Mouse (Mus musculus): ENCODE measurements at regions not wholly inside any gene's neighbourhood (a gene's known extent, or its start where the extent isn't known, plus 50 kb on each side); places are given as distances from the start of the nearest gene placed in this dataset.
A peak's percentile ranks its signal among the peaks of the same experiment; 100 is the strongest.

GRCm38 (mm10) chr2:108919500-108920045 lies 361.0 kb upstream of the Kif18a start:
- H3K4me1 ChIP-seq (replicated peaks; ENCODE audit: control insufficient read depth, insufficient read depth, low read length): no peaks in the 10 kb centered on the region
- ATAC-seq (ENCODE audit: low FRiP score) (no peak), DNase-seq (ENCODE audit: low spot score) (no peak)
- H3K9me3 ChIP-seq (ENCODE audit: control insufficient read depth, low read length): no peaks in the 10 kb centered on the region
- no peak overlapping the region for H3K9ac ChIP-seq (ENCODE audit: low read depth, low read length)
- H3K27ac ChIP-seq (ENCODE audit: low read depth, low read length): no peak overlapping the region
- no peaks in the 10 kb centered on the region for H3K36me3 ChIP-seq (ENCODE audit: control insufficient read depth, insufficient read depth, low read length)
- H3K27me3 ChIP-seq (ENCODE audit: control insufficient read depth, insufficient read depth, low read length): no peaks in the 10 kb centered on the region
- WGBS: 87% methylated on average over 3 of the region's 3 CpGs
- H3K4me3 ChIP-seq (ENCODE audit: low read depth, low read length): no peak overlapping the region
- no peak overlapping the region for H3K4me2 ChIP-seq (replicated peaks; ENCODE audit: low read depth, low read length)

DNA sequence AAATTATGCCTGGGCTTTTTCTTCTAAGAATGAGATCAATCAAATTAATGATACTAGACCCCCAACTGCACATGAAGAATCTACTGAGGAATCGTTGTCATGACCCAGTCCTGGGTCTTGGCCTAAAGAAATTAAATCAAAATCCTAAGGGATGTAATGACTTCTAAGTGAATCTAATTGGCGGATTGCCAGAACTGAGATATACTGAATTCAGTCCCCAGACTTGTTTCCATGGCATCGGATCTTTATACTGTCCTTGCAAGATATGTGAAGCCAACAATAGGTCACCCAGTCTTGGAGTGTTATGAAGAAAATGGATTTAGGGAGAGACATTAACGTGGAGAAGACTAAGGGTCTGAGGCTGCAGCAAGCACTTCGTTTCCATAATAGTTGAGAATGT lies 360.4 kb upstream of the Kif18a start:
- no peaks in the 10 kb centered on the region for H3K4me1 ChIP-seq (replicated peaks; ENCODE audit: control insufficient read depth, insufficient read depth, low read length)
- no peak overlapping the region for H3K9ac ChIP-seq (ENCODE audit: low read depth, low read length)
- H3K27ac ChIP-seq (ENCODE audit: low read depth, low read length): no peak overlapping the region
- WGBS: 78% methylated on average over 5 of the region's 5 CpGs
- ATAC-seq (ENCODE audit: low FRiP score) (peak; percentile 52; the same call in 1 of the 2 replicates), DNase-seq (ENCODE audit: low spot score) (peak; percentile 9)
- H3K4me3 ChIP-seq (ENCODE audit: low read depth, low read length): no peak overlapping the region
- H3K9me3 ChIP-seq (ENCODE audit: control insufficient read depth, low read length): no peaks in the 10 kb centered on the region
- no peak overlapping the region for H3K4me2 ChIP-seq (replicated peaks; ENCODE audit: low read depth, low read length)
- no peaks in the 10 kb centered on the region for H3K27me3 ChIP-seq (ENCODE audit: control insufficient read depth, insufficient read depth, low read length)
- no peaks in the 10 kb centered on the region for H3K36me3 ChIP-seq (ENCODE audit: control insufficient read depth, insufficient read depth, low read length)

DNA sequence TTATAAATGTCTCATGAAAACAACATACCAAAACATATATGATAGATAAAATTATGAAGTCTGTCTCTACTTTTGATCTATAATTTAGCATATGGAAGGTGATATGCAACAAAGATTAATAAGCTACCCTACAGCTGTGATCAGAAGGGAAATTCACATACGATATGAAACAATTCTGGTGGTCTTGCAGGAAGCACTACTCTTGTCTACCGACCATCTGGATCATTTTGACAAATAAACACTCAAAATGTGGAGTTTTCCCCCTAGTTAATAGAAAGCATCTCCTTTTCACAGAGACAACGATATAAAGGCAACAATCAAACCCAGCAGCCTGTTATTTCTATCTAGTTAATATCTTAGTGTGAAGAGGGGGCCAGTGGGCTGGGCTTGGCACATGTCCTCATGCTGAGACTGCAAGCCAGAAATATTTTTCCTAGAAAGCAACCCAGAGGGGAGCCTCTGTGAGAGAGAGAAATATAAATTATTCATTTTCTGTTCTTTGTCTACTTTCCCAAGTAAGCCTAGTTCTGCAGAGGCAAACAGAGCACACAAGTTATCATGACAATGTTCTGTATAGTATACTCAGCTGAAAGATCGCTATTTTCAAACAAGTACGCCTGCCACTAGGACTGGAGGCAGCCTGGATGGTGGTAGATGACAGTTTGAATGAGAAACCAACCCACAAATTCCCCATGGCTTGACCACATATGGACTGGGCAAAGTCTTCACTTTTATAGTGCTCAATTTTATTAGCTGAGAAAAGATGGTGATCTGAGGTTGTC lies 344.4 kb upstream of the Kif18a start:
- H3K9ac ChIP-seq (ENCODE audit: low read depth, low read length): no peak overlapping the region
- H3K4me2 ChIP-seq (replicated peaks; ENCODE audit: low read depth, low read length): no peak overlapping the region
- peak; percentile 12 for DNase-seq (ENCODE audit: low spot score)
- H3K4me3 ChIP-seq (ENCODE audit: low read depth, low read length): no peak overlapping the region
- WGBS: 58% methylated on average over 5 of the region's 5 CpGs
- H3K9me3 ChIP-seq (ENCODE audit: control insufficient read depth, low read length): no peaks in the 10 kb centered on the region
- H3K27me3 ChIP-seq (ENCODE audit: control insufficient read depth, insufficient read depth, low read length): no peaks in the 10 kb centered on the region
- no peaks in the 10 kb centered on the region for H3K36me3 ChIP-seq (ENCODE audit: control insufficient read depth, insufficient read depth, low read length)
- no peaks in the 10 kb centered on the region for H3K4me1 ChIP-seq (replicated peaks; ENCODE audit: control insufficient read depth, insufficient read depth, low read length)
- no peak overlapping the region for H3K27ac ChIP-seq (ENCODE audit: low read depth, low read length)
- peak; percentile 56; the same call in 1 of the 2 replicates for ATAC-seq (ENCODE audit: low FRiP score)

GRCm38 (mm10) chr2:108980921-108981320 lies 299.6 kb upstream of the Kif18a start:
- ATAC-seq (ENCODE audit: low FRiP score) (no peak), DNase-seq (ENCODE audit: low spot score) (no peak)
- WGBS: 83% methylated on average over 5 of the region's 5 CpGs
- H3K4me3 ChIP-seq (ENCODE audit: low read depth, low read length): no peak overlapping the region
- H3K9me3 ChIP-seq (ENCODE audit: control insufficient read depth, low read length): no peaks in the 10 kb centered on the region
- H3K27me3 ChIP-seq (ENCODE audit: control insufficient read depth, insufficient read depth, low read length): no peaks in the 10 kb centered on the region
- no peaks in the 10 kb centered on the region for H3K4me1 ChIP-seq (replicated peaks; ENCODE audit: control insufficient read depth, insufficient read depth, low read length)
- no peak overlapping the region for H3K4me2 ChIP-seq (replicated peaks; ENCODE audit: low read depth, low read length)
- H3K36me3 ChIP-seq (ENCODE audit: control insufficient read depth, insufficient read depth, low read length): no peaks in the 10 kb centered on the region
- no peak overlapping the region for H3K9ac ChIP-seq (ENCODE audit: low read depth, low read length)
- no peak overlapping the region for H3K27ac ChIP-seq (ENCODE audit: low read depth, low read length)

GRCm38 (mm10) chr2:109016223-109016622 lies 264.3 kb upstream of the Kif18a start:
- Histone ChIP-seq H3K27me3 (ENCODE audit: control insufficient read depth, insufficient read depth, low read length) (no peaks in the 10 kb centered on the region), H3K4me3 (ENCODE audit: low read depth, low read length) (no peak overlapping the region), H3K27ac (ENCODE audit: low read depth, low read length) (no peak overlapping the region), H3K9me3 (ENCODE audit: control insufficient read depth, low read length) (no peaks in the 10 kb centered on the region), H3K4me2 (replicated peaks; ENCODE audit: low read depth, low read length) (no peak overlapping the region), H3K36me3 (ENCODE audit: control insufficient read depth, insufficient read depth, low read length) (no peaks in the 10 kb centered on the region), H3K9ac (ENCODE audit: low read depth, low read length) (no peak overlapping the region), H3K4me1 (replicated peaks; ENCODE audit: control insufficient read depth, insufficient read depth, low read length) (no peaks in the 10 kb centered on the region)
- ATAC-seq (ENCODE audit: low FRiP score) (no peak), DNase-seq (ENCODE audit: low spot score) (no peak)
- 42% methylated on average over 1 of the region's 1 CpGs for WGBS

GRCm38 (mm10) chr2:109017018-109017707 lies 263.4 kb upstream of the Kif18a start:
- no peak overlapping the region for H3K9ac ChIP-seq (ENCODE audit: low read depth, low read length)
- no peaks in the 10 kb centered on the region for H3K36me3 ChIP-seq (ENCODE audit: control insufficient read depth, insufficient read depth, low read length)
- WGBS: 70% methylated on average over 1 of the region's 1 CpGs
- DNase-seq (ENCODE audit: low spot score) (no peak), ATAC-seq (ENCODE audit: low FRiP score) (no peak)
- no peaks in the 10 kb centered on the region for H3K4me1 ChIP-seq (replicated peaks; ENCODE audit: control insufficient read depth, insufficient read depth, low read length)
- no peak overlapping the region for H3K4me3 ChIP-seq (ENCODE audit: low read depth, low read length)
- H3K27ac ChIP-seq (ENCODE audit: low read depth, low read length): no peak overlapping the region
- H3K9me3 ChIP-seq (ENCODE audit: control insufficient read depth, low read length): no peaks in the 10 kb centered on the region
- no peaks in the 10 kb centered on the region for H3K27me3 ChIP-seq (ENCODE audit: control insufficient read depth, insufficient read depth, low read length)
- H3K4me2 ChIP-seq (replicated peaks; ENCODE audit: low read depth, low read length): no peak overlapping the region

DNA sequence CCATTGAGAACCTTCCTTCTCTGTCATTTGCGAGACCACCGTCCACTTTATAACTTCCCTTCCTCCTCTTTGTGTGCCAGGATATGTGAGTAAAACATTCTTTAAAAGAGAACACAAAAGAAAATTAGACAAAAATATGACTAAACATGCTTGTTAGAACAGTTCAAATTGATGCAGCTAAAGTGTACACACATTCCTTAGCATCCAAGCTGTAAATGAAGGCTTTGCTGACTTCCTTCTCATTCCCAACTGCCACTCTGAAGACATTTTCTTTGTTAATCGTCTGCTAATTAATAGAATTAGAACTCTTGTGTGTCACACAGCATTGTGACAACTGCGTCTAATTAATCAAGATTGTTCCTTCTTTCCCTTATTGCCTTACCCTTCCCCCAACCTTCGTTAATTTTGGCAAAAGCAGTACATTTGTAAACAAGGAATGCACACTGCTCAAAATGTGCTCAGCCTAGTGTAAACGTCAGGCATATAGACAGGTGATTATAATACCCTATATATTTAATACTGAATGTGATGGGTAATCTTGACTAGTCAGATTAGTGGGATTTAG lies 242.3 kb upstream of the Kif18a start:
- Histone ChIP-seq H3K4me3 (ENCODE audit: low read depth, low read length) (no peak overlapping the region), H3K27me3 (ENCODE audit: control insufficient read depth, insufficient read depth, low read length) (no peaks in the 10 kb centered on the region), H3K4me1 (replicated peaks; ENCODE audit: control insufficient read depth, insufficient read depth, low read length) (no peaks in the 10 kb centered on the region), H3K9ac (ENCODE audit: low read depth, low read length) (no peak overlapping the region), H3K36me3 (ENCODE audit: control insufficient read depth, insufficient read depth, low read length) (no peaks in the 10 kb centered on the region), H3K9me3 (ENCODE audit: control insufficient read depth, low read length) (no peaks in the 10 kb centered on the region), H3K4me2 (replicated peaks; ENCODE audit: low read depth, low read length) (no peak overlapping the region), H3K27ac (ENCODE audit: low read depth, low read length) (no peak overlapping the region)
- WGBS: 86% methylated on average over 6 of the region's 6 CpGs
- ATAC-seq (ENCODE audit: low FRiP score): no peak
- no peak for DNase-seq (ENCODE audit: low spot score)

Measured in hindbrain, embryonic 11.5 days (tissue).